8 mouse cellular contexts compared by ENCODE assay signal in the genomic region with DNA sequence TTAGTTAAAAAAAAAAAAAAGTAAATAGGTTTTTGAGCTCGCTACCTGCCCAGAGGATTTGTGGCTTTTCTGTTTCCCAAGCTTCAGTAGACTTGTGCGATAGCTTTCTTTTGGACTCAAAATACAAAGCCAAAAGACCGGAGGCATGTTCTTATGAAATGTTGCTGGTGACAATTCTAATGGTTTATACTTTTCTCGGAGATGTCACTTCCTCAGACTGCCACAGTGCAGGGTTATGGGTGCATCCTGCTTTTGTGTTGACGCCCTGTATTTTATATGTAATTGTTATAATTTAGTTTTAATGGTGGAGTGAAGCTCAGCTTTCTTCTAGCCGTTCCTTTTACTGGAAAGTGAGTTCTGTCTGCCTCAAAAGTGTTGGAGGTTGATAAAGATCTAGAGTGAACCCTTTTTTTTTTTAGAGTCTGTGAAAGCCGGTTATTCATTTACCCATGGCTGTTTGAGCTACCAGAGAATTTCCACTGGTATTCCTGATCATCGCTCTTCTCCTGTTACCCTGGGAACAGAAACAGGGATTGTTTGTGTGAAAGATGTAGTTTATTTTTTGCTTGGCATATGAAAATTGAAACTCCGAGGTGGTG. TPM values are rescaled to one million over a fixed set of nuclear protein-coding genes. Genes with fewer than 3 reads are reported as not detected.
DNase-seq lines count a peak whose midpoint lies in the region; ATAC-seq and TF ChIP-seq lines count a peak whose summit lies in the region.

No protein-coding gene starts in this region.

- no peaks in the 10 kb centered on the region for H3K9me3 ChIP-seq in forebrain, embryonic 13.5 days (replicated peaks)
- no peaks in the 10 kb centered on the region for H3K9me3 ChIP-seq in limb, embryonic 11.5 days (ENCODE audit: control insufficient read depth, low read length)

- H3K4me3 ChIP-seq in spleen, adult 2 months (ENCODE audit: extremely low read depth, insufficient read depth, insufficient read length) = peak overlapping the region; percentile 96
- peak overlapping the region; percentile 84 for H3K4me3 ChIP-seq in forebrain, embryonic 13.5 days
- H3K4me3 ChIP-seq in limb, embryonic 11.5 days (ENCODE audit: low read depth, low read length) = peak overlapping the region; percentile 85
- peak overlapping the region; percentile 96; the same call in 1 of the 2 replicates for H3K4me3 ChIP-seq in small intestine, adult 2 months (ENCODE audit: low read depth, low read length)

- H3K4me2 ChIP-seq in forebrain, embryonic 13.5 days = peak overlapping the region; percentile 83
- H3K4me2 ChIP-seq in limb, embryonic 11.5 days (ENCODE audit: low read depth, severe bottlenecking) = peak overlapping the region; percentile 74

- no peak for TF ChIP-seq CTCF in spleen, adult 2 months (IDR thresholded peaks at IDR 0.05; ENCODE audit: extremely low read depth, insufficient read depth, insufficient read length, insufficient replicate concordance)
- TF ChIP-seq CTCF in small intestine, adult 2 months (IDR thresholded peaks at IDR 0.05; ENCODE audit: extremely low read depth, insufficient read length, insufficient replicate concordance, low read depth, low read length) = no peak

- no peak for ATAC-seq in forebrain, embryonic 13.5 days
- ATAC-seq in limb, embryonic 11.5 days (ENCODE audit: insufficient number of reproducible peaks, low FRiP score, low TSS enrichment, low read depth) = no peak

- peak overlapping the region; percentile 89 for H3K27ac ChIP-seq in spleen, adult 2 months (ENCODE audit: insufficient read depth, low read length)
- peak overlapping the region; percentile 98 for H3K27ac ChIP-seq in forebrain, embryonic 13.5 days
- peak overlapping the region; percentile 99; the same call in 1 of the 2 replicates for H3K27ac ChIP-seq in limb, embryonic 11.5 days (replicated peaks; ENCODE audit: low read depth, low read length)
- H3K27ac ChIP-seq in small intestine, adult 2 months (ENCODE audit: insufficient read depth, low read depth, low read length) = peak overlapping the region; percentile 90

- H3K9ac ChIP-seq in forebrain, embryonic 13.5 days = peak overlapping the region; percentile 94
- peak overlapping the region; percentile 97 for H3K9ac ChIP-seq in limb, embryonic 11.5 days (ENCODE audit: low read length)

- H3K36me3 ChIP-seq in spleen, adult 2 months (ENCODE audit: control insufficient read depth, insufficient read depth, low read length) = no peaks in the 10 kb centered on the region
- peaks cover 6% of the 10 kb centered on the region for H3K36me3 ChIP-seq in forebrain, embryonic 13.5 days (ENCODE audit: poor library complexity, severe bottlenecking)
- no peaks in the 10 kb centered on the region for H3K36me3 ChIP-seq in limb, embryonic 11.5 days (ENCODE audit: control insufficient read depth, insufficient read depth, low read length)
- peaks cover 3% of the 10 kb centered on the region; the same call in 1 of the 2 replicates for H3K36me3 ChIP-seq in small intestine, adult 2 months (ENCODE audit: control insufficient read depth, insufficient read depth, low read length)

- peaks cover 7% of the 10 kb centered on the region for H3K4me1 ChIP-seq in spleen, adult 2 months (ENCODE audit: control insufficient read depth, insufficient read depth, insufficient read length)
- H3K4me1 ChIP-seq in forebrain, embryonic 13.5 days = peaks cover 48% of the 10 kb centered on the region
- peaks cover 18% of the 10 kb centered on the region for H3K4me1 ChIP-seq in limb, embryonic 11.5 days (ENCODE audit: control insufficient read depth, insufficient read depth, low read length)
- H3K4me1 ChIP-seq in small intestine, adult 2 months (ENCODE audit: control insufficient read depth, insufficient read depth, insufficient read length, low read length) = peaks cover 13% of the 10 kb centered on the region; the same call in 1 of the 2 replicates

- TF ChIP-seq POLR2A in spleen, adult 2 months (IDR thresholded peaks at IDR 0.05; ENCODE audit: low read depth, low read length) = no peak
- no peak for TF ChIP-seq POLR2A in small intestine, adult 2 months (IDR thresholded peaks at IDR 0.05; ENCODE audit: low read depth, low read length)

- 6% methylated on average over 9 of the region's 9 CpGs for WGBS in spleen, adult 2 months
- 11% methylated on average over 9 of the region's 9 CpGs for WGBS in forebrain, embryonic 13.5 days
- 16% methylated on average over 9 of the region's 9 CpGs for WGBS in limb, embryonic 11.5 days
- WGBS in small intestine, adult 2 months = 1% methylated on average over 9 of the region's 9 CpGs

- H3K27me3 ChIP-seq in spleen, adult 2 months (ENCODE audit: control insufficient read depth, insufficient read depth, low read length) = no peaks in the 10 kb centered on the region
- no peaks in the 10 kb centered on the region for H3K27me3 ChIP-seq in forebrain, embryonic 13.5 days
- H3K27me3 ChIP-seq in limb, embryonic 11.5 days (ENCODE audit: control insufficient read depth, insufficient read depth, low read length) = no peaks in the 10 kb centered on the region
- no peaks in the 10 kb centered on the region for H3K27me3 ChIP-seq in small intestine, adult 2 months (ENCODE audit: control insufficient read depth, insufficient read depth, low read length)

- no peak for DNase-seq in spleen, adult 2 months (ENCODE audit: low read depth in 1 of 2, low spot score in 2 of 2)
- DNase-seq in spleen, adult 12 weeks (ENCODE audit: low spot score) = no peak
- DNase-seq in limb, embryonic 11.5 days (ENCODE audit: low spot score) = no peak
- no peak for DNase-seq in cerebellum, postnatal 4 days (ENCODE audit: low spot score in 2 of 2)
- no peak for DNase-seq in urinary bladder, adult 18-20 months (ENCODE audit: low spot score in 2 of 2)
- no peak for DNase-seq in layer of hippocampus, postnatal 25 days (ENCODE audit: extremely low spot score in 1 of 2, low spot score in 1 of 2)

RNA-seq across cellular contexts. Expression of gene Asxl1, which starts 1.7 kb away (rescaled TPM):
- polyA plus RNA-seq in spleen, adult 2 months (2012; rRNA removed) = 9.9 and 10.0 TPM in 2 replicates
- polyA plus RNA-seq in forebrain, embryonic 13.5 days (2015; fragmentation: Nextera tagmentation; extraction: Ambion mirVana) = 12.0 and 12.5 TPM in 2 replicates
- polyA plus RNA-seq in limb, embryonic 11.5 days (2014; fragmentation: Nextera tagmentation; extraction: Ambion mirVana) = 24.0 and 26.5 TPM in 2 replicates
- polyA plus RNA-seq in small intestine, adult 2 months (2012; rRNA removed) = 3.1 and 6.7 TPM in 2 replicates
- 10 to 100 TPM; 31.6 to 34.0 TPM for total RNA-seq in layer of hippocampus, postnatal 25 days (2021)

RNA-seq across cellular contexts. Expression of gene Kif3b, which starts 56.1 kb away (rescaled TPM):
- 5.1 and 5.6 TPM in 2 replicates for polyA plus RNA-seq in spleen, adult 2 months (2012; rRNA removed)
- polyA plus RNA-seq in forebrain, embryonic 13.5 days (2015; fragmentation: Nextera tagmentation; extraction: Ambion mirVana) = 11.3 and 12.9 TPM in 2 replicates
- 5.1 and 5.8 TPM in 2 replicates for polyA plus RNA-seq in limb, embryonic 11.5 days (2014; fragmentation: Nextera tagmentation; extraction: Ambion mirVana)
- polyA plus RNA-seq in small intestine, adult 2 months (2012; rRNA removed) = 2.8 and 4.9 TPM in 2 replicates
- total RNA-seq in layer of hippocampus, postnatal 25 days (2021) = 10 to 100 TPM; 55.1 to 56.1 TPM
